Mouse (Mus musculus) forebrain, embryonic 10.5 days (tissue): ENCODE results near the gene Inhbc. TPM values are rescaled to one million over a fixed set of nuclear protein-coding genes. Genes with fewer than 3 reads are reported as not detected.
A peak's percentile ranks its signal among the peaks of the same experiment; 100 is the strongest.

Experiments used
- DNase-seq: peaks from one replicate; pipeline ENCODE4 v3.0.0-alpha.2; 2017; ENCODE audit warnings: low spot score; ENCODE audit errors: extremely low spot score
- H3K27ac ChIP-seq: fragments of 300-500 bp; sonication (generic); 2 replicates; pipeline ENCODE4 v1.5.1; 2016; ENCODE audit warnings: mild to moderate bottlenecking
- H3K27me3 ChIP-seq: fragments of 300-500 bp; sonication (generic); 2 replicates; pipeline ENCODE4 v1.6.1; 2016; ENCODE audit warnings: mild to moderate bottlenecking; ENCODE audit not compliant: poor library complexity, severe bottlenecking
- H3K36me3 ChIP-seq: fragments of 300-500 bp; sonication (generic); replicated peaks from 2 replicates; pipeline ENCODE4 v1.6.1; 2016; ENCODE audit warnings: mild to moderate bottlenecking, moderate library complexity
- H3K4me1 ChIP-seq: fragments of 300-500 bp; sonication (generic); 2 replicates; pipeline ENCODE4 v1.6.1; 2016
- H3K4me3 ChIP-seq: fragments of 300-500 bp; sonication (generic); 2 replicates; pipeline ENCODE4 v1.5.1; 2016; ENCODE audit warnings: mild to moderate bottlenecking, moderate library complexity
- H3K9me3 ChIP-seq: fragments of 300-500 bp; sonication (generic); 2 replicates; pipeline ENCODE4 v1.6.1; 2016; ENCODE audit warnings: mild to moderate bottlenecking, moderate library complexity
- WGBS: fragments of 180-500 bp; shearing (Covaris S2); methylation state at CpG from one replicate; pipeline ENCODE4 v1.1.7; 2016; 5-methylcytosine and 5-hydroxymethylcytosine counted together
- polyA plus RNA-seq: library from polyadenylated mRNA; unstranded; fragments of >200 nt; fragmentation: Nextera tagmentation; extraction: Ambion mirVana; gene quantifications from 2 replicates; pipeline ENCODE4 v1.2.1, GENCODE M21; 2016

The Inhbc gene
- polyA plus RNA-seq, 1 experiment from 2014 or later: not detected

GRCm38 (mm10) chr10:127333152-127333551 lies 37.1 kb downstream of the Inhbc start:
- Histone ChIP-seq H3K4me3 (no peak overlapping the region), H3K27ac (no peak overlapping the region), H3K27me3 (peaks cover 63% of the 10 kb centered on the region), H3K36me3 (peaks cover 76% of the 10 kb centered on the region), H3K4me1 (peaks cover 6% of the 10 kb centered on the region), H3K9me3 (no peaks in the 10 kb centered on the region)
- no peak for DNase-seq
- 69% methylated on average over 5 of the region's 5 CpGs for WGBS

- peak overlapping the region; percentile 73 for H3K27ac ChIP-seq
- peak overlapping the region; percentile 49 for H3K4me3 ChIP-seq
- peaks cover 63% of the 10 kb centered on the region for H3K27me3 ChIP-seq
- peak; percentile 54 for DNase-seq
- 0 out of 2 replicates have a peak, but pooled peaks cover 1% of the 10 kb centered on the region for H3K9me3 ChIP-seq
- WGBS: 24% methylated on average over 31 of the region's 31 CpGs
- H3K4me1 ChIP-seq: peaks cover 6% of the 10 kb centered on the region
- H3K36me3 ChIP-seq: peaks cover 68% of the 10 kb centered on the region
Measured at GRCm38 (mm10) chr10:127332211-127332874, 37.9 kb downstream of the Inhbc start.

- no peak overlapping the region for H3K27ac ChIP-seq
- no peak overlapping the region for H3K4me3 ChIP-seq
- 0 out of 2 replicates have a peak, but pooled peaks cover 5% of the 10 kb centered on the region for H3K9me3 ChIP-seq
- WGBS: 88% methylated on average over 7 of the region's 7 CpGs
- peaks cover 50% of the 10 kb centered on the region for H3K36me3 ChIP-seq
- peaks cover 75% of the 10 kb centered on the region for H3K27me3 ChIP-seq
- DNase-seq: no peak
- peaks cover 24% of the 10 kb centered on the region for H3K4me1 ChIP-seq
Measured at GRCm38 (mm10) chr10:127330212-127330611, 40.0 kb downstream of the Inhbc start.

GRCm38 (mm10) chr10:127327461-127328145 lies 42.6 kb downstream of the Inhbc start:
- Histone ChIP-seq H3K4me3 (no peak overlapping the region), H3K36me3 (peaks cover 29% of the 10 kb centered on the region), H3K27me3 (peaks cover 100% of the 10 kb centered on the region), H3K27ac (no peak overlapping the region), H3K4me1 (peaks cover 23% of the 10 kb centered on the region), H3K9me3 (0 out of 2 replicates have a peak, but pooled peaks cover 5% of the 10 kb centered on the region)
- no peak for DNase-seq
- WGBS: 52% methylated on average over 18 of the region's 18 CpGs

GRCm38 (mm10) chr10:127326828-127327227 lies 43.4 kb downstream of the Inhbc start:
- peak; percentile 41 for DNase-seq
- 0 out of 2 replicates have a peak, but pooled peaks cover 5% of the 10 kb centered on the region for H3K9me3 ChIP-seq
- WGBS: 5% methylated on average over 29 of the region's 29 CpGs
- H3K27me3 ChIP-seq: peaks cover 100% of the 10 kb centered on the region
- peak overlapping the region; percentile 52 for H3K4me3 ChIP-seq
- peak overlapping the region; percentile 67; the same call in 1 of the 2 replicates for H3K27ac ChIP-seq
- peaks cover 18% of the 10 kb centered on the region for H3K4me1 ChIP-seq
- peaks cover 21% of the 10 kb centered on the region for H3K36me3 ChIP-seq

- WGBS: under 1% methylated on average over 54 of the region's 54 CpGs
- Histone ChIP-seq H3K27me3 (peaks cover 99% of the 10 kb centered on the region), H3K4me1 (peaks cover 18% of the 10 kb centered on the region), H3K9me3 (0 out of 2 replicates have a peak, but pooled peaks cover 5% of the 10 kb centered on the region), H3K27ac (peak overlapping the region; percentile 67; the same call in 1 of the 2 replicates), H3K4me3 (peak overlapping the region; percentile 52), H3K36me3 (peaks cover 15% of the 10 kb centered on the region)
- DNase-seq: peak; percentile 44
Measured at GRCm38 (mm10) chr10:127326017-127326801, 44.0 kb downstream of the Inhbc start.

- 30% methylated on average over 14 of the region's 14 CpGs for WGBS
- Histone ChIP-seq H3K27ac (peak overlapping the region; percentile 2; the same call in 1 of the 2 replicates), H3K9me3 (0 out of 2 replicates have a peak, but pooled peaks cover 5% of the 10 kb centered on the region), H3K4me1 (peaks cover 18% of the 10 kb centered on the region), H3K36me3 (peaks cover 8% of the 10 kb centered on the region), H3K4me3 (peak overlapping the region; percentile 52), H3K27me3 (peaks cover 94% of the 10 kb centered on the region)
- no peak for DNase-seq
Measured at GRCm38 (mm10) chr10:127325454-127326016, 44.7 kb downstream of the Inhbc start.

- peak; percentile 53 for DNase-seq
- H3K4me3 ChIP-seq: no peak overlapping the region
- H3K9me3 ChIP-seq: 0 out of 2 replicates have a peak, but pooled peaks cover 5% of the 10 kb centered on the region
- no peaks in the 10 kb centered on the region for H3K36me3 ChIP-seq
- H3K27me3 ChIP-seq: peaks cover 84% of the 10 kb centered on the region
- peaks cover 18% of the 10 kb centered on the region for H3K4me1 ChIP-seq
- WGBS: 10% methylated on average over 7 of the region's 7 CpGs
- no peak overlapping the region for H3K27ac ChIP-seq
Measured at GRCm38 (mm10) chr10:127324495-127324894, 45.7 kb downstream of the Inhbc start.

- WGBS: 75% methylated on average over 17 of the region's 17 CpGs
Measured at GRCm38 (mm10) chr10:127323131-127323855, 46.9 kb downstream of the Inhbc start.

GRCm38 (mm10) chr10:127322669-127323068 lies 47.6 kb downstream of the Inhbc start:
- 83% methylated on average over 4 of the region's 4 CpGs for WGBS
- DNase-seq: no peak
- Histone ChIP-seq H3K4me3 (no peak overlapping the region), H3K4me1 (peaks cover 18% of the 10 kb centered on the region), H3K9me3 (0 out of 2 replicates have a peak, but pooled peaks cover 5% of the 10 kb centered on the region), H3K36me3 (no peaks in the 10 kb centered on the region), H3K27me3 (peaks cover 66% of the 10 kb centered on the region), H3K27ac (no peak overlapping the region)

More at GRCm38 (mm10) chr10:127323131-127323855, 46.9 kb downstream of the Inhbc start:
- H3K27me3 ChIP-seq: peaks cover 72% of the 10 kb centered on the region
- DNase-seq: no peak
- H3K27ac ChIP-seq: no peak overlapping the region
- no peaks in the 10 kb centered on the region for H3K36me3 ChIP-seq
- H3K4me3 ChIP-seq: no peak overlapping the region
- 0 out of 2 replicates have a peak, but pooled peaks cover 5% of the 10 kb centered on the region for H3K9me3 ChIP-seq
- peaks cover 18% of the 10 kb centered on the region for H3K4me1 ChIP-seq

GRCm38 (mm10) chr10:127322178-127322577 lies 48.1 kb downstream of the Inhbc start:
- peaks cover 61% of the 10 kb centered on the region for H3K27me3 ChIP-seq
- no peak overlapping the region for H3K4me3 ChIP-seq
- H3K36me3 ChIP-seq: no peaks in the 10 kb centered on the region
- WGBS: 66% methylated on average over 13 of the region's 13 CpGs
- H3K4me1 ChIP-seq: peaks cover 18% of the 10 kb centered on the region
- no peak overlapping the region for H3K27ac ChIP-seq
- H3K9me3 ChIP-seq: 0 out of 2 replicates have a peak, but pooled peaks cover 2% of the 10 kb centered on the region
- DNase-seq: no peak
